Mouse (Mus musculus) frontal cortex, adult 2 months (tissue): ENCODE results near the gene Fgfr2. TPM values are rescaled to one million over a fixed set of nuclear protein-coding genes. Genes with fewer than 3 reads are reported as not detected.
"Not testable (repeated sequence)": the region's sequence is repeated elsewhere in the genome, so short reads cannot be mapped to it uniquely, and the experiment has no call there.

Experiments used
- DNase-seq, 2 experiments: peaks; one replicate each; pipeline ENCODE4 v3.0.0; 2022; ENCODE audit warnings: low spot score in 1 of 2; ENCODE audit errors: extremely low spot score in 1 of 2
- polyA plus RNA-seq: library from polyadenylated mRNA; depleted of rRNA; stranded (reverse); fragments of >200 nt; gene quantifications from 2 replicates; pipeline ENCODE4 v1.2.3, GENCODE M21; 2012

The Fgfr2 gene
- polyA plus RNA-seq, 1 experiment, result 69.6 TPM

- no peak for DNase-seq
These were observed 2445.4 kb downstream of the Fgfr2 start for GRCm38 (mm10) chr7:130677541-130678274.

DNA sequence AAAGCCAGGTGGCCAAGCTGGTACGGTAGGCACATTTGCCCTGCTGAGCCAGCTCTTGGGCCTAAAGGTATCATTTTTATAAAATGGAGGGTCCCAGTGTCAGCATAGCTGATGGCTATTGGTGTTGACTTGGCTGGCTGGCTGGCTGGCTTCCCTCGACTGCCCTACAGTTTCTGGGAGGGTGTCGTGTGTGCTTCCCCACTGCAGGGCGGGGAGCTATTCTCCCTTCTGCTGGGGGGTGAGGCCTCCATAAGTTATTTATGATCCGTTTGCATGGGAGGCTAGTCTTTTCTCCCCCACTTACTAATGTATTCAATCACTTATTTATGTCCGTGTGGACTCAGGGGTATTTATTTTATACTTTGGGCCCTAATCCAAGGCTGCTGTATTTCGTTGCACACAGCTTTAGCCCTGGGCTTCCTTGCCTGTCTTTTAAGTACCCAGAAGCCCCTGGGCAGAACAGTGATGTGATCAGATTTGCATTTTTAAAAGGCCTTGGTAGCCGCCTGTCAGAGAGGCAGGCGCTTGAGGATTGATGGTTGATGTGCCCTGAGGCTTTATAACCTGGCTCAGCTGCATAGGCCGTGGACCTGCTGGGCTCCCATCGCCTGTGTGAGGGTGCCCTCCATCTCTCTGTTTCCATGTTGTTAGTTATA lies 2446.1 kb downstream of the Fgfr2 start:
- DNase-seq, result no peak

DNA sequence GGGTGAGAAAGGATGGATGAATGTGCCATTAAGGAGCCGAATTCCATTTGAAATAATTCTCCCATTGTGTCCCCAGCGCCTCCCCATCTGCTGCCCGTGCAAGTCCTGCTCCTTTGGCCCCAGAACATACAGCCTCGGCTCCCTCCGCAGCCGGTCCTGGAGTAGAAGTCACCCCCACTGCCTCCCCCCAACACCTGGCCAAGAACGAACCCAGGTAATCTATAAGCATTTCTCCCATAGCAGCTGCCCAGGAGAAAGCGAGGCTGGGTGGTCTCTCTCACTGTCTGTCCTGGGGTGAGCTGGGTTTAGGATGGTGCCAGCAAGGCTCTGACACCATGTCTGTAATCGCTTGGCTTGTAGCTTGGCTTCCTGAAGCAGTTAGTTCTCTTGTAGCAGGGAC lies 2448.6 kb downstream of the Fgfr2 start:
- no peak for DNase-seq

DNA sequence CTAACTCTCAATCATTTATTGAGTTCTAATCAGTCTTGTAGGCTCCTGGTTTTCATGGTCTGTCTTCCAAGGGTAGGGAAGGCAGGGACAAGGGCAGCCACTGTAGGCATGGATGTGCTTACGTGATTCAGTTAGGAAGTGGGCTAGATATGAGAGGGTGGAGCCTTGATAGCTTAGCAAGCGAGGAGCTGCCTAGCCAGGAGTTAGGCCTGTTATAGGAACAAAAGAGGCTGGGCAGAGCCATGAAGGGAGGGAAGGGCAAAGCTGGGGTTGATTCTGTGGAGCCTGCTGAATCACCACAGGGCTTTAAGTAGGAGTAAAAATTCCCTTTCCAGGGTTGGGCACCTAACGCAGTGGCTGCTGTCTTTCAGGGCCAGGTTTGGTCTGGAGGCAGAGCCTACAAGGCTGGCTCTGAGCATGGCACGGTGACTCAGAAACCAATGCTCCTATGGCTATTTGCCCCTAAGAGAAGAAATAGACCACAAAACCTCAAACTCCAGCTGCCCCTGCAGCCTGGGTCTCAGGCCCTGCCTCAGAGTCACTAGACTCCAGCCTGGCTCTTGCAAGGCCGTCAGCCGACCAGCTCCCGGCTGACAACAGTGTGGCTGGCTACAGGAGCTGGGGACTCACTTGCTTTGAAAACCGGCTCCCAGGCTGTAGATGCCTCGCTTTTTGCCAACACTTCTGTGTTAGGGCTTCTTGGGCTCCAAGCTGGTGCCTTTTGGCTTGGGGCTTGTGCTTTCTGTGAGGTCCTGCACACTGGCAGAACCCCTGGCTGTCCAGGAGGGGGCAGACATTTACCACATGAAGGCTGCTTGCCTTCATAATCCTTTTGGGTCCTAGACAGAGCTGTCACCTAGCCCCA lies 2449.7 kb downstream of the Fgfr2 start:
- peak in 1 of 2 experiments; percentile 67 for DNase-seq

GRCm38 (mm10) chr7:130671301-130671700 lies 2451.8 kb downstream of the Fgfr2 start:
- DNase-seq, result no peak

DNA sequence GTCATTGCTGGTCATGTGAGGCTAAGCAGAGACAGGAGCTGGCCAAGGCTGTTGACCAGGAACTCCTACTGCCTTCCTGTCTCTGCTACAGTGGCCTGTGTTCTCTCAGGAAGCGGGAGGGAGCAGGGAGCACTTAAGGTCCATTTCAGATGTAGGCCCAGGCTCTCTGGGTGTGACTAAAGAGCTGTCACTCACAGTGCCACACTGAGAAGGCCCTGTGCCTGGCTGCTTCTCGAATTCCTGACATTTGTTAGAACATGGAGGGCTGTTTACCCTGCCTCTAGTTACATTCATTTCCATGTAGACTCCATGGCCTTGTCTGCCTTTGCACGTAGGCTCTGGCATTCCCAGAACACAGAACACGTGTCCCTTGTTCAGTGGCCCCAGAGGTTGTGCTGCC lies 2452.8 kb downstream of the Fgfr2 start:
- DNase-seq, result no peak

- DNase-seq, result no peak
These were observed 2453.7 kb downstream of the Fgfr2 start for GRCm38 (mm10) chr7:130669370-130669881.

GRCm38 (mm10) chr7:130668729-130669281 lies 2454.3 kb downstream of the Fgfr2 start:
- no peak for DNase-seq

GRCm38 (mm10) chr7:130668013-130668412 lies 2455.1 kb downstream of the Fgfr2 start:
- DNase-seq, result not testable (repeated sequence)

DNA sequence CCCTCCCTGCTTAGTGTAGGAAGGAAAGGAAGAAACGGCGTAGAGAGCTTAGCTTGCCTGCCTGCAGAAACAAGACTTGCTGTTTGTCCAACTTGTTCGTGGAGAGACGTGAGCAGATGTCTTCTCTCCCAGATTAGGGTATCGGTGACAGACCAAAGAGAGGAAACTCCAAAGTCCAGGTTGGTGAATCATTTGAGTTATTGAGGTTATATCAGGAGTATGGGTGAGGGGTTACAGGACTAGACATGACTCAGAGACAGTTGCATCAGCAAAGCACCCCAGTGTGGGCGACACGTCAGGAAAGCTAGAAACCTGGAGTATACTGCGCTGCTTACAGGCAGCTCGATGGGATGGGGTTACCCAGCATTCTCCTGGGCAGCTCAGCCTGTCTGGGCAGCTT lies 2457.8 kb downstream of the Fgfr2 start:
- no peak for DNase-seq

- no peak for DNase-seq
These were observed 2458.5 kb downstream of the Fgfr2 start for GRCm38 (mm10) chr7:130664629-130665028.

GRCm38 (mm10) chr7:130664037-130664436 lies 2459.1 kb downstream of the Fgfr2 start:
- no peak for DNase-seq

DNA sequence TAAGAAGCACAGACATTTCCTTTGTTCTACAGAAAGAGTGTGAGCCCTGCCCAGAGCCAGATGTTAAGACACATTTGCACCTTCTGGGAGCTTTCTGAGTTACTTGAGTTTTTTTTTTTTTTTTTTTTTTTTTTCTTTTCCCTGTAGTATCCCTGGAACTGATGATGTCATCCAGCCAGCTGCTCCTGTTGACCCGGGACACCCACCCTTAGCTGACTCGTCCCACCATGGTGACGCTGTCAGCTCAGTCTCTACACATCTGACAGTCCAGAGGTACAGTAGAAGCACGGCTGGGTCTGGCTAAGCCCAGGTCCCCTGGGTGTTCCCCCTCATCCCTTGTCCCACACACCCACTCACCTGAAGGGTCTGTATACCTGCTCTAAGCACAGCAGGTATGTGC lies 2460.3 kb downstream of the Fgfr2 start:
- no peak for DNase-seq

DNA sequence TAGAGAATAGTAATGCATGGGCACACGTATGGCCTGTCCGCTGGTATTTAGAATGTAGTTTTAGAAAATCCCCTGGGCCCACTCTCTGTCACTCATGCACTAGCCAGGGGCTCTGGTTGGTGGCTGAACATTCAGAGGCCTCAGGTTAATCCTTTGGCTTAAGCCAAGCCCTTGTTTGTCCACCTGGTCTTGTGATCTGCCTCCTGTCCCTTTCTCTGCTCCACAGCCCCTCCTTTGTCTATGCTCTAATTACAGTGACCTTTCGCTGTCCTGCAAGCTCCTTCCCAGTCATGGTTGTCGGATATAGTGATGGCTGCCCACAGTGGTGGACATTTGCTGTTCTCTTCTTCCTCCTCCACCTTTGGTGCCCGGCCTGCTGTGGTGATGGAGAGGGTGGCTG lies 2460.9 kb downstream of the Fgfr2 start:
- no peak for DNase-seq

DNA sequence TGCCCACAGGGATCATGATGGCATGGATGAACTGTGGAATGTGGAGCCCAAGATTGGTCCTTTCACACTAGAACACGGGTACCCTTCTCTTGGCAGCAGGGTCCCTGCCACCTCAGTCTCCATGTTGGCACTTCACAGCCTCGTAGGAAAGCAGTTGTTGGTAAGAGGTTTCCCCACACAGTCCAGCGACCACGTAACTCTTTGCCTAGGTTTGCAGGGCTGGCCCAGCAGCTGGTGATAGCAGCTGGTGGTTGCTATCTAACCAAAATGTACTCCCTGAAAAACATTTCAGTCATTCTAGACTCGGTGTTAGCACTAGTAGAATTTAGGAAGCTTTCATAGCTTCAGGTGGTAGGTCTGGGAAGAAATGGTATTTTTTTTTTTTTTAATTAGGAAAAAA lies 2464.0 kb downstream of the Fgfr2 start:
- DNase-seq, result no peak

DNA sequence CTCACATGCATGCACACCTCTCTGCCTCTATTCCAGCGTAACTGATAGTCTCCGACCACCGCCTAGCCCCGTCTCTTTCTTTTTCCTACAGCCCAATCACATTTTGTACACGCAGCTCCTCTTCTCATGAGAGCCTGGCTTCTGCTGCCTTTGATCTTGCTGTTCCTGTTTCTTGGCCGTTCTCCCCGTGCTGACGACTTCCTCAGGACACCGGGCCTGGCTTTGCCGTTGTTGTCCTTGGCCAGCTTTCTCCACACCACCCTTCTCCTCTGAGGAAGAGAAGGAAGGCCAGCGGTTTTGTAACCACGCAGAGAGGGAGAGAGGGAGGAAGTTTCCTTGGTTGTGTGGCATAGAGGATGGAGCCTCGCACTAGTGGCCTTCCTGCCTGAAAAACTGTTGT lies 2465.4 kb downstream of the Fgfr2 start:
- no peak for DNase-seq

- no peak for DNase-seq
These were observed 2466.2 kb downstream of the Fgfr2 start for GRCm38 (mm10) chr7:130656965-130657364.

- DNase-seq, result no peak
These were observed 2468.6 kb downstream of the Fgfr2 start for GRCm38 (mm10) chr7:130654562-130654961.

DNA sequence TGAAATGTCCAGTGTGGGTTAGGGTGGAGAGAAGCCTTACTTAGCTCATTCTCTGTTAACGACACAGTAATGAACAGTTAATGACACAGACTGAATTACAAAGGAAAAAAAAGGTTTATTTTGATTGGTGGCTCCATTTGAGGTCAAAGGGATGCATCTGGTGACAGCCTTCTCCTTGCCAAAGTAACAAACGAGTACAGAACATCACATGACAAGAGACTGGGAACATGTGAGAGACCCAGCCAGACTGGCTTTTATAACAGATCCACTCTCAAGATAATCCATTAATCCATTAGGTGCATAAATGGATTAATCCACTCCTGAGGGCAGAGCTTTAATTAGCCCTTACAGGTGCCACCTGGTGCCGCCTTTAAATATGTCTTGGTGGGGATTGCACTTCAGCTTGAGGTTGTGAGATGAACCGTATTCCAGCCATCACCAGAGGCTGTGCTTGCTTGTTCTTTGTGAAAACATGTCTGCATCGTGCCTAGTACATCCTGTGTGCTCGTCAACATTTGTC lies 2470.1 kb downstream of the Fgfr2 start:
- DNase-seq, result no peak

DNA sequence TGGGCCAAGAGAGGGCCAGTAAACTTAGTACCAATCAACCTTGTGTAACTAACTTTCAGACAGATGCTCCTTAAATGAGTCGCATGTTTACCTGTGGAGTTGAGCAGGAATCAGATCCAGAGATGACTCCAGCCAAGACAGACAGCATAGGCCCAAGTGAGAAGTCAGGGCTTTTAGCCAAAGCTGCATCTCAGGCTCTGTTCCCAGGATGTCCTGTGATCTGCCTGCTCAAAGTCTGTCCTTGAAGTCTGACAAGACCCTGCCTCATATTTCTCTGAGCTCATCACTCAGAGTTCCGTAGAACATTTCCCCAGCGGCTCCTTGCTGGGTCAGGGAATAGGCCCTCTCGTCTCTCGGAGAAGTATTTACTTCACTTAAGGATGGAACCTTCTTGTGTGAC lies 2472.5 kb downstream of the Fgfr2 start:
- DNase-seq, result no peak

DNA sequence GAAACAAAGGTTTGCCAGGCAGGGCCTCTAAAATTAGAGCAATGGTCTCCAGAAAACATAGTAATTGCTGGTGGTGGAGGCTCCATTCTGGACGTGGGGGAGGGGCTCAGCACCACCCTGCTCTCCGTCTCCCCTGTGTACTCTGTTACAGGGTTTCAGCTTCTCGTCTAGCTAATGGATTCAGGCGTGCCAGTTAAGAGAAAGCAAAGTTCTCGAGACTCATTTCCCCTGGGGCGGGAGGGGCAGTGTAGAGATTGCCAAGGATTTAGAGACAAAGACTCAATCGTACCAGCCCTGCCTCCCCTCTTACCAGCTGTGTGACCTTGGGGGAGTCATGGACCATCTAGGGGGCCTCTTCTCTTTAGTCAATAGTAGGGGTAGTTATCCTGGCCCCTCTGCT lies 2473.9 kb downstream of the Fgfr2 start:
- DNase-seq, result no peak
